Mouse (Mus musculus): ENCODE data around the gene Zcrb1. TPM values are rescaled to one million over a fixed set of nuclear protein-coding genes. Genes with fewer than 3 reads are reported as not detected.

The Zcrb1 gene
- total RNA-seq, 2 experiments from 2014 or later = 122 to 148 TPM

DNA sequence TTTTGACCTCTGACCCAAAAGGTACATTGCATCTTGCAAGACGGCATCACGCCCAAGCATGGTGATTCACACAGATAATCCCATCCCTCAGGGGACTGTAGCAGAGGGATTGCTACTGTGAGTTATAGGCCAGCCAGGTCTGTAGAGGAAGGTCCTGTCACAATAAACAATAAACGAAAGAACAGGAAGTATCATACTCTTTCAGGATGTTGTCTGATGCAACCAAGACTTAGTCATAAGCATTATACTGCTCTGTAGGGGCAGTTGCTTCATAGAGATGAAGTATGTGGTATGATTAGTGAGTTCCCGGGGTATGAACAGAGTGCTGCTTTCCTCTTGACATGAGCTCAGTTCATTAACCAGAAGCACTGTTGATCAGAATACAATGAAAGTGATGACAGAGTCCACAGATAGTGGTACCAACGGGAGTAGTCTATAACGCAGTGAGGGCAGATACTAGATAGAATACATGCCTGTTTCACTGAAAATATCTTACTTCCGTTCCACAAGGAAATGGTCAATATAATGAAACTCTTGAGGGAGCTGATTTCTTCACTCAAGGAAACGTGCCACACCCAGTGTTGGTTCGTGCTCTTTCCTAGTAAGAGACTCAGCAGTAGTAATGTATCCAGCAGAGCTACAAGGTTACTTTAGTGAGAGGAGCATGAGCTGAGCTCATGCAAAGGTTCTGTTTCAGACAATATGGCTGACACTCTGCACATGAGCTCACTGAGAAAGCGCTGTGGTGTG lies 57.3 kb downstream of the Zcrb1 start:
- intact Hi-C loops (cut with DNase I) = no loop called here
- DNase-seq = no peak
- no peak for TF ChIP-seq CTCF (IDR thresholded peaks at IDR 0.05)
- no peak overlapping the region for H3K4me3 ChIP-seq
- no peak overlapping the region for H3K27ac ChIP-seq

DNA sequence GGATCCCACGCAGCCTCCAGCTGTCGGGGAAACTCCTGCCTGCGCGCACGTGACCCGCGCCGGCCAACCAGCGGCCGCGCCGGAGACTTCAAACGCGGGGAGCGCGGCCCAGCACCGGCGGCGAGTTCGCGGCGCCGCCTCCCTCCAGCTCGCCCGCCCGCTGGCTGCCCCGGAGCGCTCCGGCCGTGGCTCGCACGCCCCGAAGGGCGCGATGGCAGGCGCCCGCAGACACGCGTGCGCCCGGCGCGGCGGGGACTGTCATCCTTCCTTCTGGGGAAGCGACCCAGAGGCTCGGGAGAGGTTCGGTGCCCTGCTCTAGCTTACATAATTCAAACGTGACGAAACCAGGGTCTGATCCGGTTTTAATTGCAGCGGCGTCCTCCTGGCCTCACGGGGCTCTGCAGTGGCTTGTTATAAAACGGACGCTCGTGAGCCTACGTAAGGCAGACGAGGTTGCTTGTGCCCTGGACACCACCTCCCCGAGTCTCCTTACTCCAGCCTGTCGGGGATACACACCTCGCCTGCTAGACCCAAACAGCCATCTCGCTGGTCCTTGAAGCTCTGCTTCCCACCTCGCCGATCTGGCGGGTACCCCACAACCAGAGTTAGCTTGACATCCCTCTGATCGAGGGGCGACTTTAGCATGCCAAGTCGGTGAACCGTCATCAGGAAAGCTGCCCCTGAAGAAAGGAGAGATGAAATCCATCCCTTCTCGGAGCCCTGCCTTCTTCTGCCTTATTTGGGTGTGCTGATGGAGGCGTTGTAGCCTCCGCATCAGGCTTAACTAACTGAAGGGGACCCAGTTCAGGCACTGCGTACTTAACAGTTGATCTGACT lies 61.0 kb downstream of the Zcrb1 start, which contains the start of gene Yaf2:
Yaf2 (minus strand) TSS at position 11 of the 837 bp plus-strand sequence.
- Histone ChIP-seq H3K4me3 (peak within 1 kb of the TSS; percentile 86), H3K27ac (peak within 1 kb of the TSS; percentile 86)
- peak; percentile 94 for DNase-seq
- no peak for TF ChIP-seq CTCF (IDR thresholded peaks at IDR 0.05)
- intact Hi-C loops (cut with DNase I) = loop anchor here (2.0 to 5.0 kb wide), 2 partner anchors 60 to 62 kb away; partner anchors contain the start of genes Gxylt1, Pphln1 and Zcrb1

DNA sequence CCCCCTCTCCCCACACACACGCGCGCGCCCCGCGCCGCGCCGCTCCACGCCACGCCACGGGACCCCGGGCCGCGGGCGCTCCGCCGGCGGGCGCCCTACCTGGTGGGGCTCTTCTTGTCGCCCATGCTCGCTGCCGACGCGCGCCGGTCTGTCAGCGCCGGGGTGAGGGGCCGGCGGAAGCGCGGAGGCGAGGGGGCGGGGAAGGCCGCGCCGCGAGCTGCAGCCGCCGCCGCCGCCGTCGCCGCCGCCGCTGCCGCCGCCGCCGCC lies 61.5 kb downstream of the Zcrb1 start:
- intact Hi-C loops (cut with DNase I) = loop anchor here (2.0 to 5.0 kb wide), 2 partner anchors 61 to 62 kb away; partner anchors contain the start of genes Gxylt1, Pphln1 and Zcrb1
- TF ChIP-seq CTCF (IDR thresholded peaks at IDR 0.05) = no peak
- peak overlapping the region; percentile 64 for H3K27ac ChIP-seq
- peak overlapping the region; percentile 86 for H3K4me3 ChIP-seq
- no peak for DNase-seq

Other genes starting within 250 kb of the Zcrb1 start
- gene Gxylt1, start 123.2 kb downstream of the Zcrb1 start, total RNA-seq (2021) = 1 to 10 TPM; 5.7 to 6.9 TPM
- gene Yaf2, start 61.4 kb downstream of the Zcrb1 start, total RNA-seq (2021) = 10 to 100 TPM; 15.3 to 20.0 TPM
- 10 to 100 TPM; 14.2 to 14.8 TPM for gene Pphln1, start within 50 bp of the Zcrb1 start, total RNA-seq (2021)
- gene Prickle1, start 197.6 kb upstream of the Zcrb1 start, total RNA-seq (2021) = 1 to 10 TPM; 2.9 to 4.8 TPM